Mouse (Mus musculus) limb, embryonic 14.5 days (tissue): Measurements from ENCODE around the gene Olfr905. TPM values are rescaled to one million over a fixed set of nuclear protein-coding genes. Genes with fewer than 3 reads are reported as not detected.

Experiments used
- ATAC-seq: fragments of 200-750 bp; cut with Nextera tagmentation; 2 replicates; pipeline ENCODE4 v1.8.0; 2017; ENCODE audit warnings: low read depth, moderate number of reproducible peaks, moderate TSS enrichment; ENCODE audit not compliant: low FRiP score
- DNase-seq: peaks from one replicate; pipeline ENCODE4 v3.0.0-alpha.2; 2015; ENCODE audit warnings: low spot score
- H3K27ac ChIP-seq: fragments of 300-500 bp; sonication (generic); replicated peaks from 2 replicates; pipeline ENCODE4 v1.5.1; 2014; ENCODE audit warnings: low read depth, mild to moderate bottlenecking, low read length, moderate library complexity, mixed read lengths
- H3K27me3 ChIP-seq: fragments of 300-500 bp; sonication (generic); 2 replicates; pipeline ENCODE4 v1.6.1; 2014; ENCODE audit warnings: low read length, mixed read lengths; ENCODE audit not compliant: control insufficient read depth, insufficient read depth
- H3K36me3 ChIP-seq: fragments of 300-500 bp; sonication (generic); 2 replicates; pipeline ENCODE4 v1.6.1; 2014; ENCODE audit warnings: mild to moderate bottlenecking, low read length, moderate library complexity, mixed read lengths; ENCODE audit not compliant: control insufficient read depth, insufficient read depth
- H3K4me1 ChIP-seq: fragments of 300-500 bp; sonication (generic); 2 replicates; pipeline ENCODE4 v1.6.1; 2014; ENCODE audit warnings: antibody characterized with exemption, low read length, mixed read lengths; ENCODE audit not compliant: control insufficient read depth, insufficient read depth
- H3K4me2 ChIP-seq: fragments of 300-500 bp; sonication (generic); replicated peaks from 2 replicates; pipeline ENCODE4 v1.6.1; 2014; ENCODE audit warnings: low read depth, mild to moderate bottlenecking, low read length, moderate library complexity; ENCODE audit not compliant: severe bottlenecking
- H3K4me3 ChIP-seq: fragments of 300-500 bp; sonication (generic); replicated peaks from 2 replicates; pipeline ENCODE4 v1.5.1; 2014; ENCODE audit warnings: low read length
- H3K9ac ChIP-seq: fragments of 300-500 bp; sonication (generic); 2 replicates; pipeline ENCODE4 v1.6.1; 2014; ENCODE audit warnings: mild to moderate bottlenecking, low read depth, low read length, moderate library complexity; ENCODE audit not compliant: severe bottlenecking
- H3K9me3 ChIP-seq: fragments of 300-500 bp; sonication (generic); 2 replicates; pipeline ENCODE4 v1.6.1; 2016; ENCODE audit warnings: low read length; ENCODE audit not compliant: control insufficient read depth
- POLR2A ChIP-seq: fragments of 200-500 bp; IDR thresholded peaks from 2 replicates; pipeline ENCODE4 v1.8.0; 2012; ENCODE audit warnings: inconsistent platforms, mild to moderate bottlenecking, moderate library complexity, borderline replicate concordance; ENCODE audit not compliant: insufficient read depth, insufficient read length; ENCODE audit errors: extremely low read depth
- WGBS: fragments of 180-500 bp; shearing (Covaris S2); extraction: QIAGEN DNeasy Blood & Tissue Kit; methylation state at CpG from one replicate; pipeline ENCODE4 v1.1.7; 2014; 5-methylcytosine and 5-hydroxymethylcytosine counted together
- polyA plus RNA-seq, 2 experiments: library from polyadenylated mRNA; depleted of rRNA in 1 of 2; stranded (reverse) in 1 of 2; unstranded in 1 of 2; fragments of >200 nt; fragmentation: Nextera tagmentation in 1 of 2; extraction: Ambion mirVana in 1 of 2; gene quantifications; 2 replicates each; pipeline versions ENCODE4 v1.2.1 to v1.2.3; 2012 to 2014

The Olfr905 gene
- polyA plus RNA-seq (2012; rRNA removed) (not detected in 2 replicates), polyA plus RNA-seq (2014; fragmentation: Nextera tagmentation; extraction: Ambion mirVana) (not detected in 2 replicates)

DNA sequence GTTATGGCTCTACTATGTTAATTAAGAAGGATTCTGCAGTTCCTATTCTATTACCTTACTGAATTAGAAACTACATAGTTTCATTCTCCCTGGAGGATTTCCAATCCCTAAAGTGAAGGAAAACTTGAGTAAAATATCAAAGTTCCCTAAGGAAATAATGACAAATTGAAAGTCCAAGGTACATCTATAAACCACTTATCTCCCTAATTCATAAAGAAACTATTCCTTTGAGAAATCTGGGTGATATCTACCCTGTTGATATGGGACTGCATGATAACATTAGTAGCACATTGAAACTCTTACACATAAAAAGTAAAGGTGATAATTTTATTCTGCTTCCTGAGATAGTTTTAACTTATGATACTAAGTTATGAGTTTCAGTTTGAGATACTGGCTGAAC is at the start of gene Olfr905:
Olfr905 (plus strand) TSS at position 301 of the 400 bp plus-strand sequence.
- Histone ChIP-seq H3K4me2 (no peak within 1 kb of the TSS), H3K27me3 (no peaks in the 10 kb centered on the region), H3K9me3 (no peaks in the 10 kb centered on the region), H3K36me3 (no peaks in the 10 kb centered on the region), H3K27ac (no peak within 1 kb of the TSS), H3K4me1 (no peaks in the 10 kb centered on the region), H3K9ac (no peak within 1 kb of the TSS), H3K4me3 (no peak within 1 kb of the TSS)
- ATAC-seq (no peak), DNase-seq (no peak)
- TF ChIP-seq POLR2A: no peak

DNA sequence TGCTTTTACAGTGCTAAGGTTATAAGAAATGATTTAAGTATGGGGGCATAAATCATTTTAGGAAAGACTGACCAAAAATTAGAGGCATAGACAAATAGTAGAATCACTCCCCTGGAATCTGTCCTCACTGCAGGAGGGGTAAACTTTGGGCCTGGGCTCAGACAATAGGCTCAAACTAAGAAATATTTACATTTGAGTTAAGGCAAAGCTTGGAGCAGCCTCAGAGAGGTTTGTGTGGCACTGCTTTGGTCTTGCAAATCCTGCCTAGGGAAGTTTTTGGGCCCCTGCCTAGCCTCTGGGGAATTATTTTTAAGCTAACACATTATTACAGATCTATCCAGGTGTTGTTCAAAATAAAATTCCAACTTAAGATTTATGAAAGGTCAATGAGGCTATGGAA is 47.1 kb upstream of the Olfr905 start:
- Histone ChIP-seq H3K4me3 (no peak overlapping the region), H3K9me3 (no peaks in the 10 kb centered on the region), H3K4me1 (no peaks in the 10 kb centered on the region), H3K4me2 (no peak overlapping the region), H3K27me3 (no peaks in the 10 kb centered on the region), H3K36me3 (no peaks in the 10 kb centered on the region), H3K9ac (no peak overlapping the region), H3K27ac (no peak overlapping the region)
- no peak for ATAC-seq
- no peak for TF ChIP-seq POLR2A
- no peak for DNase-seq

DNA sequence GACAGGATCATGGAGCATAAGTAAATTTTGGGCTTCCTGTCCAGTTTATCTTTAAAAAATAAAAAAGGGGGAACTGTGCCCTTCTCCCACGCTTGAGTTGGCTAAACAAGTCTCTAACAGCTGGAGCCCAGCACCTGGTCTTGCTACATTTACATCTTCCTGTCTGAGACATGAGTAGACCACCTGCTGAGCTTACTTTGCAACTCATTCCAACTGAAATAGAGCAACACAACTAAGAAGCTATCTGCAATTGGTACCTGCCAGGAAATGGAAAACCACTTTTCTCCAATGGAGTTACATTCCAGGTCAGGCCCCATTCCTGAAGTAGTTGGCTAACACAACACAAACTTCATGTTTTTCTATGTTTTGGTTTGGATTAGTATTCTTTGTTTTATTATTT is 43.9 kb upstream of the Olfr905 start:
- Histone ChIP-seq H3K27me3 (no peaks in the 10 kb centered on the region), H3K9me3 (no peaks in the 10 kb centered on the region), H3K4me3 (no peak overlapping the region), H3K36me3 (no peaks in the 10 kb centered on the region), H3K27ac (no peak overlapping the region), H3K4me2 (no peak overlapping the region), H3K9ac (no peak overlapping the region), H3K4me1 (no peaks in the 10 kb centered on the region)
- WGBS: 57% methylated on average over 1 of the region's 1 CpGs
- TF ChIP-seq POLR2A: no peak
- no peak for DNase-seq
- no peak for ATAC-seq

DNA sequence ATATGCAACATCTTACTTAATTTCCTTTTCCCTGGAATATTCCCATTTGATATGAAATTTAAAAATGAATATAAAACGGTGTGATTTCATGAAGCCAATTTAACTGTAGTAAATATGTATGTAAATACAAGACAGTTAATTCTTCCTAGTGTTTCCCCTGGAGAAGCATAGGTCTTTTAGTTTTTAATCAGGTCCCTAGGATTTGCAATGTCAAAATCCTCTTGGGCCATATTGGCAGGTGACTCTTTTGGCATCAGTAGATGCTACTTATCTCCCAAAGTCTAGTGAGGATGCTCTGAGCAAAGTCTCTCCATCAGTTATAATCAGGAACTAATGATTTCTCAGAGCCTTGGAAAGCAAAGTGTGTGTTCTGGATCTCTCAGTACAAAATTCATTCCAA is 41.8 kb upstream of the Olfr905 start, which contains the start of gene Olfr901:
Olfr901 (plus strand) TSS at position 301 of the 400 bp plus-strand sequence.
- DNase-seq (no peak), ATAC-seq (no peak)
- Histone ChIP-seq H3K27me3 (no peaks in the 10 kb centered on the region), H3K4me1 (no peaks in the 10 kb centered on the region), H3K4me3 (no peak within 1 kb of the TSS), H3K27ac (no peak within 1 kb of the TSS), H3K4me2 (no peak within 1 kb of the TSS), H3K36me3 (no peaks in the 10 kb centered on the region), H3K9ac (no peak within 1 kb of the TSS), H3K9me3 (no peaks in the 10 kb centered on the region)
- no peak for TF ChIP-seq POLR2A
- 80% methylated on average over 1 of the region's 1 CpGs for WGBS

DNA sequence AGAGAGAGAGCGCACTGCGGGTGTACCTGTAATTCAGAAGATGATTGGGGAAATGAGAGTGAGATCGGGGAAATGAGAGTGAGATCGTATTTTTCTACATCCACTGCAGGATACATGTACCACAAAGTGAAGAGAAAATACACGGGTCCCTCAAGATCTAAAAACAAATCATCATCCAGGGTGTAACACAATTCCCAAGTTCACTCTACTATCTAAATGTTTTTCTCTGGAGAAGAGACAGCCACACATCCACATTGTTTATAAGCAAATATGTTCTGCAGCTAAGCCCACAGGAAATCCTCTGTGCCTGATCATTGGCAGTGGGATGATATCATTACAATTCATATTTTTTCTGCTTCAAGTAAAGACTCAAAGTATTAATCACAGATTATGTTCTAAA is 23.6 kb upstream of the Olfr905 start, which contains the start of gene Olfr902:
Olfr902 (plus strand) TSS at position 301 of the 400 bp plus-strand sequence.
- TF ChIP-seq POLR2A: no peak
- Histone ChIP-seq H3K4me2 (no peak within 1 kb of the TSS), H3K9ac (no peak within 1 kb of the TSS), H3K27ac (no peak within 1 kb of the TSS), H3K27me3 (no peaks in the 10 kb centered on the region), H3K9me3 (no peaks in the 10 kb centered on the region), H3K36me3 (no peaks in the 10 kb centered on the region), H3K4me3 (no peak within 1 kb of the TSS), H3K4me1 (no peaks in the 10 kb centered on the region)
- WGBS: 90% methylated on average over 5 of the region's 5 CpGs
- DNase-seq (no peak), ATAC-seq (no peak)

DNA sequence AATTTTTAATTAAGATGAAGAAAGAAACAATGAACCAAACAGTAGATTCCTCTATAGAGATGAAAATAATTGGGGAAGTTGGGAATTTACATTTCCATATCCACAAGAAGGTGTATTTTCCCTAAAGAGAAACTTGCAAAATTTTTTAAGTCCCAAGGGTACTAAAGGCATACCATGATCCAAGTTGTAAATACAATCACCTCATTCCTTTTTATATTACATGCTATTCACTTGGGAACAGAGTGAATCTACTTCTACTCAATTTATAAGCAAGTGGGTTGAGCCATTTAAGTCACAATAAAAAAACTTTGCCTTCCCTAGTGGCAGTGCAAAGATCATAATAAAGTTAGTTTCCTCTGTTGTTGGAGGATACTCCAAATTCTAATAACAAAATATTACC is 8.1 kb upstream of the Olfr905 start, which contains the start of gene Olfr904:
Olfr904 (plus strand) TSS at position 301 of the 400 bp plus-strand sequence.
- Histone ChIP-seq H3K27ac (no peak within 1 kb of the TSS), H3K4me1 (no peaks in the 10 kb centered on the region), H3K9ac (no peak within 1 kb of the TSS), H3K27me3 (no peaks in the 10 kb centered on the region), H3K4me2 (no peak within 1 kb of the TSS), H3K9me3 (no peaks in the 10 kb centered on the region), H3K4me3 (no peak within 1 kb of the TSS), H3K36me3 (no peaks in the 10 kb centered on the region)
- DNase-seq (no peak), ATAC-seq (no peak)
- no peak for TF ChIP-seq POLR2A
